Comparison of ENCODE assay signal across 21 mouse cellular contexts in genomic region chr16:26163401-26163800, GRCm38 (mm10). TPM values are rescaled to one million over a fixed set of nuclear protein-coding genes. Genes with fewer than 3 reads are reported as not detected.
A peak's percentile ranks its signal among the peaks of the same experiment; 100 is the strongest.
DNase-seq lines count a peak whose midpoint lies in the region; ATAC-seq lines count a peak whose summit lies in the region.
"Had no signal": no experiment of that assay in that cellular context is flagged by ENCODE, and none has a peak within 500 bp of the region (broad histone marks: within the 10 kb centered on the region; RNA-seq: fewer than 3 reads in every experiment).

No protein-coding gene starts in this region.

- H3K9ac ChIP-seq in heart, embryonic 12.5 days = no peak overlapping the region
- no peak overlapping the region for H3K9ac ChIP-seq in midbrain, embryonic 14.5 days (replicated peaks; ENCODE audit: low read length)
- H3K9ac ChIP-seq: embryonic facial prominence, embryonic 15.5 days; kidney, embryonic 15.5 days; limb, embryonic 13.5 days; liver, embryonic 14.5 days had no signal

- 36% methylated on average over 2 of the region's 2 CpGs for WGBS in heart, embryonic 12.5 days
- WGBS in midbrain, embryonic 14.5 days = 87% methylated on average over 2 of the region's 2 CpGs

- DNase-seq in heart, adult 11 months = peak; percentile 89
- peak; percentile 15 to 17 for DNase-seq in heart, adult 9 months (ENCODE audit: low spot score in 2 of 2)
- peak; percentile 18 to 21 for DNase-seq in heart, postnatal 14 days
- peak; percentile 15 for DNase-seq in telencephalon, adult 2 months (ENCODE audit: low read depth, low spot score)
- DNase-seq in testis, postnatal 10 days (ENCODE audit: low spot score) = no peak
- DNase-seq in midbrain, embryonic 14.5 days = no peak
- DNase-seq: adrenal gland, postnatal 14 days; cerebellum, adult 11-12 months; cerebellum, postnatal 25 days; gastrocnemius, postnatal 10 days; right cerebral cortex, postnatal 25 days had no signal

- no peak for ATAC-seq in heart, embryonic 12.5 days (ENCODE audit: insufficient number of reproducible peaks, low FRiP score)
- ATAC-seq in midbrain, embryonic 14.5 days (ENCODE audit: low FRiP score, low TSS enrichment) = no peak
- ATAC-seq: hindbrain, embryonic 16.5 days; intestine, embryonic 16.5 days had no signal

- no peaks in the 10 kb centered on the region for H3K9me3 ChIP-seq in heart, embryonic 12.5 days (replicated peaks)
- no peaks in the 10 kb centered on the region for H3K9me3 ChIP-seq in midbrain, embryonic 14.5 days (ENCODE audit: control insufficient read depth, low read length)
- H3K9me3 ChIP-seq: embryonic facial prominence, embryonic 15.5 days; forebrain, embryonic 10.5 days; kidney, embryonic 15.5 days; limb, embryonic 13.5 days; midbrain, embryonic 10.5 days had no signal

- H3K4me1 ChIP-seq in heart, embryonic 12.5 days (replicated peaks) = peaks cover 17% of the 10 kb centered on the region
- no peaks in the 10 kb centered on the region for H3K4me1 ChIP-seq in midbrain, embryonic 14.5 days (ENCODE audit: control insufficient read depth, insufficient read depth, low read length)
- H3K4me1 ChIP-seq: kidney, embryonic 15.5 days; limb, embryonic 13.5 days; midbrain, embryonic 10.5 days had no signal

- no peak overlapping the region for H3K4me3 ChIP-seq in heart, embryonic 12.5 days
- H3K4me3 ChIP-seq in midbrain, embryonic 14.5 days (replicated peaks; ENCODE audit: low read depth, low read length) = no peak overlapping the region
- H3K4me3 ChIP-seq: embryonic facial prominence, embryonic 15.5 days; forebrain, embryonic 10.5 days; kidney, embryonic 15.5 days; limb, embryonic 13.5 days; midbrain, embryonic 10.5 days had no signal

- H3K36me3 ChIP-seq in heart, embryonic 12.5 days = no peaks in the 10 kb centered on the region
- H3K36me3 ChIP-seq in midbrain, embryonic 14.5 days (ENCODE audit: control insufficient read depth, insufficient read depth, low read length) = no peaks in the 10 kb centered on the region
- H3K36me3 ChIP-seq: embryonic facial prominence, embryonic 15.5 days; forebrain, embryonic 10.5 days; G1E; kidney, embryonic 15.5 days; limb, embryonic 13.5 days; midbrain, embryonic 10.5 days had no signal

- intact Hi-C loops in heart, postnatal 14 days (cut with DNase I) = no loop called here

- no peak overlapping the region for H3K4me2 ChIP-seq in heart, embryonic 12.5 days
- H3K4me2 ChIP-seq in midbrain, embryonic 14.5 days (ENCODE audit: low read length) = no peak overlapping the region
- H3K4me2 ChIP-seq: embryonic facial prominence, embryonic 15.5 days; kidney, embryonic 15.5 days; limb, embryonic 13.5 days had no signal

- H3K27ac ChIP-seq in heart, embryonic 12.5 days (ENCODE audit: poor library complexity, severe bottlenecking) = no peak overlapping the region
- no peak overlapping the region for H3K27ac ChIP-seq in midbrain, embryonic 14.5 days (replicated peaks; ENCODE audit: low read depth, low read length)
- H3K27ac ChIP-seq: embryonic facial prominence, embryonic 15.5 days; forebrain, embryonic 10.5 days; kidney, embryonic 15.5 days; limb, embryonic 13.5 days; liver, embryonic 14.5 days; midbrain, embryonic 10.5 days had no signal

- no peaks in the 10 kb centered on the region for H3K27me3 ChIP-seq in heart, embryonic 12.5 days (replicated peaks)
- no peaks in the 10 kb centered on the region for H3K27me3 ChIP-seq in midbrain, embryonic 14.5 days (ENCODE audit: control insufficient read depth, insufficient read depth, low read length)
- H3K27me3 ChIP-seq: embryonic facial prominence, embryonic 15.5 days; kidney, embryonic 15.5 days; limb, embryonic 13.5 days had no signal

RNA-seq across cellular contexts. Expression of gene P3h2, which starts 57.8 kb away (rescaled TPM):
- 16.5 and 17.7 TPM in 2 replicates for polyA plus RNA-seq in heart, embryonic 12.5 days (2016; fragmentation: Nextera tagmentation; extraction: Ambion mirVana)
- 1 to 10 TPM; 4.5 to 5.2 TPM for total RNA-seq in heart, postnatal 14 days (2021)
- polyA plus RNA-seq in midbrain, embryonic 14.5 days (2014; fragmentation: Nextera tagmentation; extraction: Ambion mirVana) = 0.35 and 0.38 TPM in 2 replicates
- total RNA-seq: G1E had no signal
- polyA plus RNA-seq: G1E had no signal

Comparison
In these comparisons a context has a peak if more than half of its experiments do, and no peak if none do; other contexts are left out.
1. DNase-seq: peak in heart, adult 11 months (single experiment), heart, adult 9 months (2 of 2), heart, postnatal 14 days (2 of 2) and telencephalon, adult 2 months (single experiment); none in testis, postnatal 10 days (single experiment) and midbrain, embryonic 14.5 days (single experiment).
2. RNA of gene P3h2, which starts 57.8 kb away (polyA plus RNA-seq): 16.5 to 17.7 TPM in heart, embryonic 12.5 days; 0.35 to 0.38 TPM in midbrain, embryonic 14.5 days; every median in the first group is over 10 times any median in the second.